Mouse (Mus musculus) telencephalon, adult 2 months (tissue): Measurements from ENCODE around the gene Fam102b.

Experiments used
- DNase-seq: peaks from one replicate; pipeline ENCODE4 v3.0.0-alpha.2; 2011; ENCODE audit warnings: low read depth, low spot score

The Fam102b gene

DNA sequence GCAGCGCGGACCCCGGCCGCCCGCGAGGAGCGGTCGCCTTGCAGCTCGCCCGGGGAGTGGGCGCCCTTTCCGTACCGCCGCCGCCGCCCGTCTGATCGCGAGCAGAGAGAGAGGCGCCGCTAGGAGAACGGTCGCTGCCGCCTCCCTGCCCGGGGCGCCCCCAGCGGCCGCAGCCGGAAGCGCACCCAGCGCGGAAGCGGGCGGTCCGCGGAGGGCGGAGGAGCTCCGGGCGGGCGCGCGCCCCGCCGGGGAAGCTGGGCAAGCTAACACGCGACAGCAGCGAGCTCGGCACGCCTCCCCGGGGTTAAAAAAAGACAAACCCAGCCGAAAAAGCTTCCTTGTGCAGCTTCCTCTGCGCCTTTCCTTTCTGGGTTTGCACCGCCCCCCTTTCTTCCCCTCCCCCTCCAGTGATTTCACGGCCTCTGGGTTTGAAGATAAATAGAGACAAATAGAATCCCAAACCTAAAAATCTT lies at the start of gene Fam102b:
Gene Fam102b (minus strand): TSS at position 93 of the 473 bp plus-strand sequence.
- peak; percentile 75 for DNase-seq

- peak; percentile 33 for DNase-seq
These were observed 35.6 kb upstream of the Fam102b start for GRCm38 (mm10) chr3:109062989-109063388.

DNA sequence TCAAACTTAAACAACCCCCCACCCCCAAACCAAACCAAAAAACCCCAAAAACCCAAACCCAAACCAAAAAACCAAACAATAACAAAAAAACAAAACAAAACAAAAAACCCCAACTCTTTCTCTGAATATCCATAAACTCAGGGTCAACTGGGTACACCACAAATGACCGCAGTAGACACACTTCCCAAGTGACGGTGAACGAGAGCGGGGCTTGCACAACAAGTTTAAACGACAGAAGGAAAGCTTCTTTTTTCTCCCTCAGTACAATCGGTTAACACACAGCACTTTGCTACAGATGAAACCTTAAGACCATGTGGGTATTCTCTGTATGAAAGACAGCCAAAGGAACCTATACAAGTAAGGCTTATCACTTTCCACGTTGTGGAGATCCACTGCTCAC lies 35.0 kb upstream of the Fam102b start:
- no peak for DNase-seq

- peak; percentile 13 for DNase-seq
These were observed 32.5 kb upstream of the Fam102b start for GRCm38 (mm10) chr3:109059903-109060302.

DNA sequence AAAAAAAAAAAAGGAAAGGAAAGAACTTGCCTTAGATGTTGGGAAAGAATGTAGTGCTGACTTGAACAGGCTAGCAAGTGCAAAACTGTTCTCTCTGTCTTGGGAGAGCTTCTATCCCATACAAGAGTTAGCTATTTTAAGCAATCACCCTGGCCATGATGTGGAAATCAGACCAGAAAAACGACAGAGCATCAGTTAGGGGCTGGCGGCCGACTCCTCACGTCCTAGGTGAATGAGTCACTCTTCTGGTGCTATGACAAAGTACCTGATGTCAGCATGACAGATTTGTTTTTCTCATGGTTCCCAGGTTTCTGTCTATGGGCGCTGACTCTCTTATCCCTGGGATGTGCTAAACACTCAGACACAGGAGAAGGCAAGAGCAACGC lies 24.5 kb upstream of the Fam102b start:
- DNase-seq = no peak

DNA sequence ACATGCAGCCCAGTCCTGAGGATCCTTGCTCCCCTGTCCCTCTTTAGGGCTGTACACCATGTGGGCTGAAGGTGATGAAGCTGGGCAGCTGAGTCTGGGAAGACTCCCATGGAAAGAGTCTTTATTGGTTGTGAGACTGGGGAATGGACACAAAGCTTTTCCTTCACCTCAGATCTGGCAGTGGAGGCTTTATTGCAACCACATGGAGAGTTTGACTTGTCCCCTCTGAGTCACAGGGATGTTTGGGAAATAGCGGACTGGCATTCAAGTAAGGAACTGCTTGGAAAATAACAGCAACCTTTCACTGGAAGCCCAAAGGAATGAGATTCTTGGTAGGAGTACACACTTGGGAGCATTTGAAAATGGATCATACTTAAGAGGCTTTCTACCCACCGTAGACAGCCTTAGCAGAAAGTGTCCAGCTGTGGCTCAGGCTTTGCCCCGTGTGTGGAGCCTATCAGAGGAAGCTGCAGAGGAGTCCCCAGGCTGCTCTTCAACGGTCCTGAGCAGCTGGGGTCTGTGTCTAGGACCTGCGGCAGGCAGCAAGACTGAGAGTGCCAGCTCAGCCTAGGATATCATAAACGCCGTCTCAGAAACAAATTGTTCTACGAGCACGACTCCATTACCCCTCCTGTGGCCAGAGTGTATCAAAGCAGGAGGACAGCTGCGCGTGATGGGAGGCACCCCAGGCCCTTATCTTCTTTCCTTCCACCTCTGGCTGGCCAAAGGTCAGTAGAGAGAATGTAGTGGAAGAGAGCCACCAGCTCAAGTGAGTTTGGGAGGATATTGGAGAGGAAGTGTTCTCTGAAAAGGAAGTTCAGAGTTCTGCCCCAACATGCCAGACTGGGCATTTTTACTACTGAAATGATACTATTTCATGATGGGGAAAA lies 23.9 kb upstream of the Fam102b start:
- DNase-seq = no peak

GRCm38 (mm10) chr3:109047707-109048283 lies 20.4 kb upstream of the Fam102b start:
- no peak for DNase-seq

GRCm38 (mm10) chr3:109046428-109046827 lies 19.0 kb upstream of the Fam102b start:
- no peak for DNase-seq

DNA sequence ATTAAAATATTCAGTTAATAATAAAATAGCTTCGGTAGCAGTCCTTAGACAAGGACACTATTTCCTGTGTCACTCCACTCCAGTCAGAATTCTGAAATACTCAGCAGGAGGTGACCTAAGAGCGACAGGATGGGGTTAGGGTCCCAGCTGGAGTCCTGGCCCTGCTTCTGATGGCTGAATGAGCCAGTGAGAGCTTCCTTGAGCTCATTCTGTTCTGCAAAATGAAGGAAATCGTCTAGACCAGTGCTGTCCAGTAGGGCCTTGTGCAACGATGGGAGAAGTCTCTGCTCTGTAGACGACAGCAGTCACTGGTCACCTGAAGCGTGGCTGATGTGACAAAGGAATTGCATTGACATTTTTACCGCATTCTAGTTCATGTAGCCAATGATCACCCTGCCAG lies 16.0 kb upstream of the Fam102b start:
- no peak for DNase-seq

DNA sequence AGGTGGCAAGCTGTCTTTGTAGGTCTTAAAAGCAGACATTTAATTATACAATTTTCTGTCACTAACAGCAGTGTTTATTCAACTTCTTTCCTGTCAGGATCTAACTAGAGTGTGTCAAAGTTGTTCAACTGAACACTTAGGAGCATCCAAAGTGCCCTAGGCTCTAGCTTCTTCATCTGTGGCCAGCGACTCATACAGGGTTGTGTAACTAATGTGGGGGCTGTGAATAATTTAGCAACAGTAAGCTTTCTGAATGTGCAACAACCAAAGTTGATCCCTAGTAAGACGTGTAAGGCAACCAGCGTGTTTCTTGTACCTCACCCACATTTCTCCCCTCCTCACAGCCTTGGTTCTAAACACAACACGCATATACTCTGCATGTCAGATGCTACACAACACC lies 13.5 kb upstream of the Fam102b start:
- DNase-seq = no peak

- no peak for DNase-seq
These were observed 7.0 kb upstream of the Fam102b start for GRCm38 (mm10) chr3:109034411-109034810.

GRCm38 (mm10) chr3:109032306-109032705 lies 4.9 kb upstream of the Fam102b start:
- DNase-seq = no peak

DNA sequence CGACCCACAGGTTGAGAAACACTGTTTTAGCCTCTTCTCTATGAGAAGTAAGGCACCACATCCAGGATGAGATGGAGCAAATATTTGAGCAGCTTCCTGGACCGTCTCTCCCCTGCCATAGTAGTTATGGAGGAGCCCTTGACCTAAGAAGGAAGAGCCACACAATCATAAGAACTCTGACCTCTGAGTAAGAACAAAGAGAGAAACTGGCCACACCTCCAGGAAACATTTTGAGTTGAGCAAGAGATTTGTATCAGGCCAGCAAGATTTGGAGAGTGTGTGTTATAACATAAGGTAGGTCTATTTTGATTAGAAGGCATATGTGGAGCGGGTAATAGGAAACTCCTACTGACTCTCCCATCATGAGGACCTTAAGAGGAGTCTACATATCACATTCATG lies 4.2 kb upstream of the Fam102b start:
- DNase-seq = no peak

GRCm38 (mm10) chr3:109030817-109031216 lies 3.4 kb upstream of the Fam102b start:
- DNase-seq = no peak

DNA sequence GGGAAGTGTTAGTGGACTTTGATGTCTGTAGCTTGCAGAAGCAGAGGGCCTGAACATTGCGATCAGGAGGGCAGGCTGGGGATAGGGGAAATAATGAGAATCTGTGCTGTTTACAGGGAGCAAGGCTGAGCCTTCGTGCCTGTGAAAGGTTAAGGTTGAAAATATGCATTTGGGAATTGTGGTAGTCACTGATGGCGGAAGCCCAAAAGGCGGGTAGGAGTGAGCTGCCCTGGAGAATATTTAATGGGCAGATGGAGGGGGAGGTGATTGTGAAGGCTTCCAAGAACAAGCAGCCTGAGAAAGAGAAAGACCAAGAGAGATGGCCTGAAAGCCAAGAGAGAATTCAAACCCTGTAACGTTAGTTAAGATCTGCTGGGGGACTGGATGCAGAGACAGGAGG lies 2.3 kb upstream of the Fam102b start:
- no peak for DNase-seq

GRCm38 (mm10) chr3:109026991-109027470 lies 376 bp downstream of the Fam102b start:
- DNase-seq = no peak

GRCm38 (mm10) chr3:109026462-109026990 lies 881 bp downstream of the Fam102b start:
- no peak for DNase-seq

DNA sequence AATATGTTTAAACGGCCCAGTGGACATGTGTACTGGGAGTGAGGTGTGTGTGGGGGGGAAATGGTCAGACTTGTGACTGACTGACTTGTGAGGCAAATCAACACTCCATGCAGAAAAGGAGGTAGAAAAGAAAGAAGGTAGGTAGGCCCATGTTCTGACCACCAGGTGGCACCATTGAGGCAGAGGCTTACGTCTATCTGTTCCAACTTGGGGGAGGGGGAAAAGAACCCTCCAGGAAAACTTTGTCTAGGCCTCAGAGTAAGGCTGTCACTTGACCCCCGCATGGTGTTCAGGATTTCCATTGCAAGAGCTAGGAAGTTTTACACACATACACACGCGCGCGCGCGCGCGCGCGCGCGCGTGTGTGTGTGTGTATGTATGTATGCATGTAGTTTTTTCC lies 1.8 kb downstream of the Fam102b start:
- DNase-seq = peak; percentile 55

DNA sequence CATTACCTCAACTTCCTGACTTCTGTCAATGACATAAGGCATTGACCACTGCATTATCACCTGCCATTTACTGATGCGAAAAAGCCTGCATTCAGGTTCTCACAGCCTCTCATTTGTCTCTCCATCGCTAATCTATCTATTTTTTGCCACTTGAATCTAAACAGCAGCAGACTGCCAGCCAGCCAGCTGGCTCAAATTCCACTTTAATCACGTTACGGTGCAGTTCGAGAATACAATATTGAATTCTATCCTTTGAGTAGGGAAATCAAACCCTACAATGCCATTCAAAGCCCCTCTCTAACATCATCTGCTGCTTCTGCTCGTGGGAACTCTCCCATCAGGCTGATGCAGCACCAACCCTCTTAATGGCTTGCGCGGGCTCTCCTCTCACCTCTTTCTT lies 4.3 kb downstream of the Fam102b start:
- no peak for DNase-seq

GRCm38 (mm10) chr3:109021720-109022516 lies 5.5 kb downstream of the Fam102b start:
- DNase-seq = no peak

DNA sequence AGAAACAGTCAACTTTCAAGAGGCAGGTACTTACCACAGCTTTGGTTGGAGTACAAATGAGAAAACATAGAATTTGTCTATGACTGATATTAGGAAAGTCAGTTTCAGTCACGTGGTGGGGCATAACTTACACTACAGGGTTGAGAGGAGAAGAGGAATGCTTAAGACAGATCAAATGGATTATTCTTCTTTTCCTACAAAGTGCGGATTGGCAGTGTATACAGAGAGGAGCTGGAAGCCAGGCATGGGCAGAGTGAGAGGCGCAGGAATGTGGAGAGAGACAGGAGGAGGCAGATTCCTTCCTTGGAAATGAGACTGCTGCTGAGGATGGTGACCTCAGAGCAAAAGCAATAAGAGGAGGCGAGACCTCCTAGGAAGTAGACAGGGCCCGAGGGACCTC lies 9.1 kb downstream of the Fam102b start:
- DNase-seq = no peak

DNA sequence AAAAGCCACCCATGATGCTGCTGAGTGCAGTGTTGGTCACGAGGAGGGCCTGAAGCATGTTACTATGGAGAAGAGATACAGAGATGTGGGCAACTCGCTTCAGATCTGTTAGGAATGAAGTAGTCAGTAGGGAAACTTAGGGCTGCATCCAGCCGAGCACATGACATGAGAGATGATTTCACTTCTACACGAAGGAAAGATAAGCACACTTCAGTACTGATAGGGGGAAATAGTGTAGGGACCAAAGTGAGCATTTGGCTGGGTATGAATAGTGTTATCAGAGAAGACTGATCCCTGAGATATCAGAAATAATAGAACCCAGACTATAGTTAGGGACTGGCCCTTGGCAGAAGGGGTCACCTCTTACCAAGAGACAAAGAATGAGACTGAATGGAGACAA lies 14.8 kb downstream of the Fam102b start:
- DNase-seq = no peak
